Mouse (Mus musculus) testis, adult 2 months (tissue): ENCODE measurements around the gene Rarres1.

Source experiments
- CTCF ChIP-seq: fragments of 200-500 bp; IDR thresholded peaks from 2 replicates; pipeline ENCODE4 v1.5.1; 2012; ENCODE audit warnings: low read depth, mild to moderate bottlenecking, inconsistent platforms, low read length, moderate library complexity; ENCODE audit not compliant: control insufficient read depth, insufficient read depth, insufficient replicate concordance
- POLR2A ChIP-seq: fragments of 200-500 bp; IDR thresholded peaks from 2 replicates; pipeline ENCODE4 v1.6.1; 2012; ENCODE audit warnings: low read depth, mild to moderate bottlenecking, inconsistent platforms, low read length, moderate library complexity; ENCODE audit not compliant: control insufficient read depth

- TF ChIP-seq CTCF (no peak), POLR2A (no peak)
These were observed 16.4 kb downstream of the Rarres1 start for GRCm38 (mm10) chr3:67498773-67499405.
